Mouse (Mus musculus) erythroblast, adult 5-6 weeks (primary cell): ENCODE results near the gene Psma3. TPM values are rescaled to one million over a fixed set of nuclear protein-coding genes. Genes with fewer than 3 reads are reported as not detected.

ENCODE experiments used
- ATAC-seq: replicated peaks from 2 replicates; pipeline ENCODE4 v1.8.0; 2016; ENCODE audit warnings: moderate number of reproducible peaks, mild to moderate bottlenecking, moderate TSS enrichment, inconsistent platforms; ENCODE audit not compliant: poor library complexity, low FRiP score, severe bottlenecking
- total RNA-seq, 2 experiments: library from RNA; stranded (forward) in 1 of 2; stranded (reverse) in 1 of 2; fragments of 150-400 nt in 1 of 2; fragments of 200-764, 138-1000 nt in 1 of 2; gene quantifications; 2 replicates each; pipeline versions ENCODE4 v1.2.3 to v1.2.4; 2015 to 2017; ENCODE audit warnings: low replicate concordance in 2 of 2

Gene Psma3
- total RNA-seq (2015; ENCODE audit: low replicate concordance) (105 and 133 TPM in 2 replicates), total RNA-seq (2017; ENCODE audit: low replicate concordance) (67.8 and 119 TPM in 2 replicates)

DNA sequence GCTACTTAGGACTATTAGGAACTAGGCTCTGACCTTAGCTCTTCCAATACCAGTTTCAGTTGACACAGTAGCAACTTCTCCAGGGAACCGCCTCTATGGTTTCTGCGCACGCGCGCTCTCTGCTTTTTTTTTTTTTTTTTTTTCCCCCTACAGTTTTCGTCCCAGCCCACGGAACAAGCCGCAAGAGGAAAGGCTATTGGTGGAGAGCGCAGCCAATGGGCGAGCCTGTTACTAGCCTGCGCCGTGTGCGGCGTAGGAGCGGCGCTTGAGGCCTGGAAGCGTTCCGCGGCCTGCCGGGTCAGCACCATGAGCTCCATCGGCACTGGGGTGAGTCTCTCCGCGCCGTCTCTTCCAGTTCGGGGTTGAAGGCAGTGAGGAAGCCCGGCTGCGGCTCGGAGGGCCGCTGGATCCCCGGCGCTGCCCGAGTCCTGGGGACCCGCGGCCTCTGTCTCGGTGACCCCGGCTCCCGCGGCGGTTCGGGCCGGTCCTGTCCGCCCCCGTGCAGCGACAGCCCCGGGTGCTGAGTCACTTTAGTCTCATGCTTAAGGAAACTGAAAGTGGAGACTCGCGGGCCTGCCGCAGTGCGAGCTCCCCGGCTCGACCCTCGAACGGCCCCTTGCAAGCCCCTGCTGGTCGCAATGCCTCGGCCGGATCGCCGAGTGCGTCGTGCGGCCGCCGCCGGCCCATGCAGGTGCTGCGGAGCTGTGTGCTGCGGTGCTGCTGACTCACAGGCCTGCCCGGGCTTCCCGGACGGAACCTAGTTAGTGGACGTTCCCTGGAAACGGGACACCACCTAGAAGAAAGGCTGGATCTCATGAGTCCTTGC is at the start of gene Psma3:
TSS of gene Psma3 (plus strand) at position 181 of the 826 bp plus-strand sequence.
- peak; percentile 94 for ATAC-seq

DNA sequence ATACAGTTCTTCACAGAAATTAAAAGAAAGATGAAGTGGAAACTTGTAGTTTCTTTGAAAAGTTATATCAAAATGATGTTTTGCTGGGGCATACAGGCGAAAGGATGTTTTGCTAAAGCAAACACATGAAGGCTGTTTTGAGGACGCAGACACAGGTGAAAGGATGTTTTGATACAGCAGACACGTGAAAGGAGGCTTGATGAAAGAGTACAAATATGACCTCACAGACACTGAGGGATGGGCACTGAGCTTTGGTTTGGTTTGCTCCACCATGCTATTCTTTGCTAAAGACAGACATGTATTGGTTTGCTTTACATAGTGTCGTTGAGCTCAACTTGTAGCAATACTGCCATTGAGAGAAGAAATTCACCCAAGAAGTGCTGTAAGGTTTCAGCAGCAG is 44.6 kb upstream of the Psma3 start:
- ATAC-seq = no peak

DNA sequence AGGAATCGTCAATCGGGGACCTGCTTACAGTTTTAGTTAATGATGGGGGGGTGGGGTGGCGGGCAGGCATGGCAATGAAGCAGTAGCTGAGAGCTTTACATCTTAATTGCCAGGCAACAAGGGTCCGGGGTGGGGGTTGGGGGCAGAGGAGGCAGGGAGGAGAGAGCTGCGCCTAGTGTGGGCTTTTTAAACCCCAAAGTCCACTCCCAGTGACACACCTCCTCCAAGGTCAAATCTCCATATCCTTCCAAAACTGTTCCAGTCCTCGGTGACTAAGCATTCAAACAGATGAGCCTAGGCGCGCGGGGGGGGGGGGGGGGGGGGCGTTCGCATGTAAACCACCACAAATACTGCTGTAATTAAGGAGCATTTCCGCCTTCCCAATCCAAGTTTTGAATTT is 37.3 kb upstream of the Psma3 start:
- ATAC-seq = peak; percentile 17; the same call in 1 of the 2 replicates

DNA sequence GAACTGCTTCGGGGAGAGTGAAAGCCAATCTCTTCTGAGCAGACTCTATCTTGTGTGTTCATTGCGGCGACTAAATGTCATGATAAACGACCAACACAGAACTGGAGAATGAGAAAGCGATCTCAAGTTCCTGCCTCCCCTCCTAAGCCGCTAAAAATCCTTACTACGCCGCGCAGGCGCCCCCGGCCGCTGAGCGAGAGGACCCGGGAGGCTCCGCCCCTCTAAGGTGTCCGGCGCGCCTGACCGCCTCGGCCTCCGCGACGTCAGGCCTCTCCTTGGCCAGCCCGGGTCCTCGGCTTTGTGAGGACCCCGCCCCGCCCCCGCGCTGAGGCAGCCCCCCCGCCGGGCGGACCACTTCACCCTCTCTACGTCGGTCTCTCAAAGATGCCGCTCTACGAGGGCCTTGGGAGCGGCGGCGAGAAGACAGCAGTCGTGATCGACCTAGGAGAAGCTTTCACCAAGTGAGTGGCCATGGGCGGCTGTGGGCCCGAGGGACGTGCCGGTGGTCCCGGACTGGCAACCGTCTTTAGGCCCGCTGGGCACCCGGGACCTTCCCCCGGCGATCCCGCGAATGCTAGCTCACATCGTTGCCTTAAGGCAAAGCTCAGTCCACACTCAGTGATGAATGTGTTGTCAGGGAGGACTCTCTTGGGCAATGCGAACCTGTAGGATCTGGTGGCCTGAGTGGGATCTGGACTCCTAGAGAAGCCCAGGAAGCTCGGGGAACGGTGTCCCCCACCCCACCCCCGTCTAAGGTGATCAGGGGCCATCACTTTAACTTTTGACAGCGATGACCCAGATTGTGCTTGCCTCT is 36.6 kb upstream of the Psma3 start, which contains the start of gene Actr10:
TSS of gene Actr10 (plus strand) at position 287 of the 814 bp plus-strand sequence.
- ATAC-seq = peak; percentile 90

DNA sequence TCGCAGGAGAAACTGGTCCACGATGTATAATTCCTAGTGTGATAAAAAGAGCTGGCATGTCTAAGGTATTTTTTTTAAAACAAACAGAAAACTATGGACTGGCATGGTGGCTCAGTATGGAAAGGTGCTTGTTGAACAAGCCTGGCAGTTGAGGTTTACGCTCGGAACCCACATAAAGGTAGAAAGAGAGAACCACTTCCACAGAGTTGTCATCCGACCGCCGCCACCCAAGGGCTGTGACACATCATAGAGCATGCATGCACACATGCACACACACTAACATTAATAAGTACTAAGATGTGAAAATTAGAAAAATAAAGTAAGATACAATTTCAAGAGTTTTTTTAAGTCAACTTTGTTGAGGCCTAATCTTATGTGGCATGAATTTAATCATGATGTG is 33.6 kb upstream of the Psma3 start:
- ATAC-seq = no peak

DNA sequence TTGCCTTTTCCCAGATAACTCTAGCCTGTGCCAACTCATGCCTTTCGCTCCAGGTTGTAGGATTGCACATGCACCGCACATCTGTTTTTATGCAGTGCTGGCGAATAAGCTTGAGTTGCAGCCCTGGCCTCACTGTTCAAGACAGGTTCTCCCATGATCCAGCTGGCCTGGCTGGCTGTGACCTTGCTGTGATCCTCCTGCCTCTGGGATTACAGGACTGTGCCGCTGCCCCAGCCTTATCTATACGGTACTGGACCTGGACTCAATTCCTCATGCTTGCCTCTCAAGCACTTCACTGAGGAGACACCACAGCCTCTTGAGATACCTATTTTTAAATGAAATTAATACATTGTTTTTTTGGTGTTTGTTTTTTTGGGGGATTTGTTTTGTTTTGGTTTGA is 30.2 kb upstream of the Psma3 start:
- no peak for ATAC-seq

DNA sequence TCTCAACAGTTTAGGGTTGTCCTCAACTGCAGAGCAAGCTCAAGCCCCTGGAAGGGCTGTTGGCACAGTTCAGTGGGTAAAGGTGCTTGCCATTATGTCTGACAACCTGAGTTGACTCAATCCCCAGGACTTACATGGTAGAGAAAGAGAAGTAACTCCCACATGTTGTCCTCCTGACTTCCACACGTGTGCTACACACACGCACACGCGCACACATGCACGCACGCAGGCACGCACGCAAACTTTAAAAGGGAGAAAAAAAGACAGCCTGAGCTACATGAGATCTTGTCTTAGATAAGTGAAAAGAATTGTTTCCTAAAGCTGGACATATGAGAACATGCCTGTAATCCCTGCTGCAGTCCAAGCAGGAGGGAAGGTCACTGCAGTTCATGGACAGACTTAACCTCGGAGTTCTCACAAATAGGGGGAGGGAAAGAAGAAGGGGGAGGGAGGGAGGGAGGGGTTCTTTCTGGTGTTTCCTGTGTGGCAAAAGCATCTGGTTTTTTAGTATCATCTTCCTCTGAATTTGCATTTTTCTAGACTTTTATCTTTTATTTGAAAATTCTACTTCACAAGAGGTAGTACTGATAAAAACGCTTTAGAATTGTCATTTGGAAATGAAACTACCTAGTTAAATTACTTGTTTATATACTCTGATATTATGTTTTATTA is 27.7 kb upstream of the Psma3 start:
- no peak for ATAC-seq

DNA sequence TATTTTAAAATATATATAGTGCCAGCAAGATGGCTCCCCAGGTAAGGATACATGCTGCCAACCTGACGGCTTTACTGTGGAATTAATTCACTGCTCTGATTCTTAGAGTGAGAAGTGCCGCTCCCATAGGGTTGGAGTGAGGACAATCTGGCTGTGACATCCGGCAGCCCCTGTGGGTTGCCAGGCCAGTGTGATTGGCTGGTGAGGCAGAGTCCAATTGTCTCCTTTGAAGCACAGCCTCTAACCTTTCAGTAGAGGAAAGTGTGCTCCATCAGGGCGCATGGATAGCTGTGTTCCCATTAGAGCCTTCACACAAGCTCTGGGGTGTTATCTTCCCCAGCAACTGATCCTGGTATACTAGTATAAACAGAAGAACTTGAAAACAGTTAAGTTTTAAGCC is 15.8 kb upstream of the Psma3 start:
- no peak for ATAC-seq

DNA sequence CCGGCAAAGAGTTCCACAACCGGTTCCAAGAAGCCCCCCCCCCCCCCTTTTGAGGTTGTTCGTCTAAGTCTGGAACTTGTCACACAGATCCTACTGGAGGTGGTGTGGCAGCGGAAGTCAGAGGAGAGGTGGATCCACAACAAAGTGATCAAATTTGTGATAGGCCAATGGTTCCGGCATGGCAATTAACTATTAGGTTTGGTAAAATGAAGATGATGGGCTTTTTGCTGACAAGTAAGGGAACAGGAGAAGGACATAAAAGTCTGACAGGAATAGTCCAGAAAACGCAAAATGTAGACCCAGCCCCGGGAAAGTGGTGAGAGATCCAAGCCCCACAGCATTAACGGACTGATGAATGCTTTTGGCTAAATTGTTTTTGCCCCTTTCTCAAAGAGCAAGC is 6.8 kb upstream of the Psma3 start:
- no peak for ATAC-seq

DNA sequence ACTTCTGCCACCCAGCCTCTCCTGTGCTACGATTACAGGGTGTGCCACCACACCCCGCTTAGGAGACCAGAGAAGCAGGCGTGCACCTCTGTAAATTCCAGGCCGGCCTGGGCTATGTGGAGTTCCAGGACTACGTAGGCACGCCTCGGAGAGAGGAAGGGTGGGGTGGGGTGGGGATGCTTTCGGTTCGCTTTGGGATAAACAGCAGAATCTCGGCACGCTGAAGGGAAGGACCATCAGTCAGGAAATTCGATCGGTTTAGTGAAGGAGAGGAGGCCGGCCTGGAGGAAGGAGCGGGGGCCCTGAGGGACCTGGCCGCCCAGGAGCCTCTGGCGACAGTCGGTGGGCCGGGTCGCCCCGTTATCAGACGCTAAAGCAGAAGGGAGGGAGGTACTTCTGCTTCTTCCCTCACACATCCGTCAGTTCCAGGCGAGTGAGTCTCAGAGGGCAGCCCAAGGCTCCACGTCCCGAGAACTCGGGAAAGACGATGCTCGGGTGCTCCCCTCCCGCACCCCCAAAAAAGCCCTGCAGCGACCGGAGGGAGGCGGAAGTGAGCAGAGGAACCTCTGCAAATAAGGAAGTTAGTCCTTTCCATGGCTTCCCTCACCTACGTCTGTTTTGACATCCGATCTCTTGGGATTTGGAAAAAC is 6.2 kb upstream of the Psma3 start:
- peak; percentile 82 for ATAC-seq

DNA sequence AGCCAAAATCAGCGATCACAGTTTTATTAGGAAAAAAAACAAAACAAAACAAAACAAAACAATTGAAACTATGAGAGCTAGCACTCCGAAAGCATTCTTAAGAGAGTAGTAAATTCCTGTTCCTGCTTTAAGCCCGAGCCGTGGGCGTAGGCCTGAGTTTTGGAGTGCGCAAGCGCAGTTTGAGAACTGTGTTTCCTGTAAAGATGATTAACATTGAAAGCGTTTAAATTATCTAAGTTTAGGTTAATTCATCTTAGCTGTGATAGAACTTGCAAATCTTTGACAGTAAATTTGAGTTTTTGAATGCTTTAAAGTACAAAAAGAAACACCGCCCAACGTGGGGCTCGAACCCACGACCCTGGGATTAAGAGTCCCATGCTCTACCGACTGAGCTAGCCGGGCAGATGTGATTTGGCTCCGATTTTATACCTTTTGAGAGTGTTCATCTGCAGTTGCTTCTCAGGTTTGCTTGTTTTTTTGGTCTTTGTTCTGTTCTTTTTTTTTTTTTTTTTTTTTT is 5.6 kb upstream of the Psma3 start:
- peak; percentile 72 for ATAC-seq

DNA sequence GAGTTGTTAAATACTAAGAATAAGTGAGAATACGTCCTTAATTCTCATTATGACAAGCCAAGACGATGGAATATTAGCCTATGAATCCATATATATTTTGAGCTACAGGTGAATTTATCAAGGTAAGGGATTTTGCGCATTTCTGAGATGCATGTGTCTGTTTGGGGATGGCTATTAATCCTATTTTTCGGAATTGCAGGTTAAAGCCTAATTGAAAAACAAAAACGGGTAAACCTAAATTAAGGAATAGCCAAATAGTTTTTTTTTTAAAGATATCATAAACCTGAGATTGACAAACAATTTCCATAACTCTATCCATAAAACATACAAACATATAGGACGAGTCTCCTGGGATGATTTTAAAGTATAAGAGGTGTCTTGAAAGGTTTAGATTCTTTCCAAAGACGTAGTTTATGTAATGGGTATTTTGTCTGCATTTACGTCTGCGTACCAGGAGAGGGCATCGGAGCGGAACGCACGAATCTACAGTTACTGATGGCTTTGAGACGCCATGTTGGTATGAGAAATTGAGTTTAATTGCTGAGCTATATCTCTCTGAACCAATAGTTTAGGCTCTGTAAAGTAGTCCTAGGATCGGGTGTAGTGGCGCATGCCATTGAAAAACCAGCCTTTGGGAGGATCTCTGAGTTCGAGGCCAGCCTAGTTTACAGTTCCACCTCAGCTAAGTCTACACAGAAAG is 4.8 kb upstream of the Psma3 start:
- ATAC-seq = peak; percentile 66

DNA sequence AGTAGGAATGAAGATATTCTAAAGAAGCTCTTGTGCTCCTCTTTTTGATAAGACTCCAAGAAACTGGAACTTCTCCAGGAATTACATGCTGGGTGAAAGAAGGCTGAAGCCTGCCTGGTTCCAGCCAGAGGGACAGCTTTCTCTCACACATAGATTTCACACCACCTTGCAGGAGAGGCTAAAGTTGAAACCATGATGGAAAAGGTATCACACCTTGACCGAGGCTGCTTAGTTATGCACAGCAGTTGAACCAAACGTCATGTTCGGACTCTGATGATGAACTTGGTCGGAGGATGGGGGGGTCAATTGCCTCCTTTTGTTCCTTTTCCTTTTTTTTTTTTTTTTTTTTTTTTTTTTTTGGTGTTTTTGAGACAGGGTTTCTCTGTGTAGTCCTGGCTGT is 590 bp upstream of the Psma3 start:
- ATAC-seq = no peak

DNA sequence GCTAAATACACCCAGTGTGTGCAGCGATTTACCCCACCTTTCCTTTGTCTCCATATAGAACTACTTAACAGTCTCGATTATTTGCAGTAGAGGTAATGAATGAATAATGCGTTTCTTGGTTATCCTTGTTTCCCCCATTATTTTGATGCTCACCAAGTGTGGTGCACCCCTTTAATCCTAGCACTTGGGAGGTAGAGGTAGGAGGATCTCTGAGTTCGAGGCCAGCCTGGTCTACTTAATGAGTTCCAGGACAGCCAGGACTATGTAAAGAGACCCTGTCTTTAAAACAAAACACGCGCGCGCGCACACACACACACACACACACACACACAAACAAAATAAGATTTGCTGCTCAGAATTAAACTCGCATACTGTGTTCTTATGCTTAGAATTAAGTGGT is 985 bp downstream of the Psma3 start:
- ATAC-seq = no peak; the same call in 1 of the 2 replicates

DNA sequence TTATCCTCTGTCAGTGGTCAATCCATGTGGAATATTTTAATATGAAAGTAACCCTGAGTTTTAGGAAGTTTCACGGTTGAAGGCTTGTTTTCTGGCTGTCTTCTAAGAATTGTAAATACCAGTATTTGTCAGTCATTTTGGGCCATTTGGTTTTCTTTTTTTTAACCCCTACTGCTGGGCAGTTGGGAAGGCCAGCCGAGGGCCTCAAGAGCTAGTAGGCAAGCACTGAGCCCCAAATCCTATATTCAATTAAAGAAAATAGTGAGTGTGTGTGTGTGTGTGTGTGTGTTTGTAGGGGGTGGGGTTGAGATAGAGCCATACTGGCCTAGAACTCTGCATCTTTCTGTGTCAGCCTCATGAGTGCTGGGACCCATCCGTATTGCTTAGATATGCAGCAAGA is 1.5 kb downstream of the Psma3 start:
- no peak for ATAC-seq

DNA sequence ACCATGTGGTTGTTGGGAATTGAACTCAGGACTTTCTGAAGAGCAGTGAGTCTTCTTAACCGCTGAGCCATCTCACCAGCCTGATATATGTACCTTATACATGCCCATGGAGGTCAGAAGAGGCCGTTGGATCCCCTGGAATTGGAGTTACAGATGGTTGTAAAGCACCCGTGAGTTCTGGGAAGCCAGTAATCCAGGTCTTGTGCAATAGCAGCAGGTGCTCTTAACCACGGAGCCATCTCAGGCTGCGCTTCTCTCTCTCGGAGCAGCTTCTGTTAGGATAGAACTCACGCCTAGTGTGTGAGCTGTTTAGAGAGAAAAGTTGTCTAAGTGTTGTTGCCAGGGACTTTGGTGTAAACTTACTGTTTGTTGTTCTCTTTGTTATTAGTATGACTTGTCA is 3.9 kb downstream of the Psma3 start:
- no peak for ATAC-seq

DNA sequence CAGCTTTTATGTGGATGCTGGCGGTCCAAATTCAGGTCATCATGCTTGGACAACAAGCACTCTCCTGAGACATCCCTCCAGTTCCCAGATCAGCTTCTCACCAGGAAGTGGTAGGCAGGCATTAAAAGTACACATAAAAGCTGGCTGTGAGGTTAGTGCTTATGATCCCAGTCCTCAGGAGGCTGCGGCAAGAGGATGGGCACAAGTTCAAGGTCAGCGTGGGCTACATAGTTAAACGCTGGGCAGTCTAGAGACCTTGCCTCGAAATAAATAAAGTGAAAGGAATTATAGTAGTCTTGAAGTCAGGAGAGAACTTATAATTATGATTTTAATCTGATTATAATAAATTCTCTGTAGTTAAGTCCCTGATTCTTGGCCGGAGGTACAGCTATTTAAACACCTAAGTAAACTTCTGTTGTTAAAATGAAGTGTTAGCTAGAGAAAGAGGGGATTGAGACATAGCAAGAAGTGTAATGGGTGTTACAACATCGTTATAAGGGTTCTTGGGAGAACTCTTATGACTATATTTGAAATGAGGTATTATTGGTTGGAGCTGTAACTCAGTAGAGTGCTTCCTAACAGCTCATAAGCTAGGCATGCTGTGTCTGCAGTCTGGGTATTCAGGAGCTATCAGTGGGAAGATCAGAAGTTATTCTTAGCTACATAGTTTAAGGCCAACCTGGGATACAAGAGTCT is 10.6 kb downstream of the Psma3 start:
- ATAC-seq = no peak

DNA sequence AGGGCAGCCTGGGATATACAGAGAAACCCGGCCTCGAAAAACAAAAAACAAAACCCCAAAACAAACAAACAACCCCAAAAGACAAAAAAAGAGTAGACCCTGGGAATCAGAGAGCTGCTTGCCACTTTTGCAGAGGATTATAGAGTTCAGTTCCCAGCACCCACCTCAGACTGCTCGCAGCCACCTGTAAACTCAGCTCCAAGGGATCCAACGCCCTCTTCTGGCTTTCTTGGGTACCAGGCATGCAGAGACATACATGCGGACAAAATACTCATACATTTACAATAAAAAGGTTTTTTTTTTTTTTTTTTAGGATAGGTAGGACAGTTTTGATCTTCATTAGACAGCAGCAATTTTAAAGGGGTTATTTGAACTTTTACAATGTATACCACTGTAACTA is 22.8 kb downstream of the Psma3 start:
- ATAC-seq = no peak
